Mouse (Mus musculus): ENCODE results near the gene Add1.

Add1 gene

DNA sequence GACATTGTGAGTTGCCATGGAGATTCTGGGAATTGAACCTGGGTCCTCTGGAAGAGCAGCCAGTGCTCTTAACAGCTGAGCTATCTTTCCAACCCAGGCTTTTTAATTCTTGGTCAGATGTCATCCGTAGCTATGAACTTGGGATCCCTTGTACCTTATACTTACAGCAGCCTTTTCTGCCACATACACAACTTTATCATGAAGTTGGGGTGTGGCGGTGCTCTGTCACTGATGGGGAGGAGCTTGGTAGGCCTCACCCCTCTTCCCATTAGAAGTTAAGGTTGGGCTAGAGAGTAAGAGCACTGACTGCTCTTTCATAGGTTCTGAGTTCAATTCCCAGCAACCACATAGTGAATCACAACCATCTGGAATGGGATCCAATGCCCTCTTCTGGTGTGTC, 59.5 kb downstream of the Add1 start:
- no peak for DNase-seq

- DNase-seq: no peak
These were observed 60.2 kb downstream of the Add1 start for GRCm38 (mm10) chr5:34633641-34634040.

- DNase-seq: peak in 1 of 2 experiments; percentile 17
These were observed 61.4 kb downstream of the Add1 start for GRCm38 (mm10) chr5:34634746-34635400.

- DNase-seq: peak in 1 of 2 experiments; percentile 38
These were observed 62.3 kb downstream of the Add1 start for GRCm38 (mm10) chr5:34635665-34636192.

DNA sequence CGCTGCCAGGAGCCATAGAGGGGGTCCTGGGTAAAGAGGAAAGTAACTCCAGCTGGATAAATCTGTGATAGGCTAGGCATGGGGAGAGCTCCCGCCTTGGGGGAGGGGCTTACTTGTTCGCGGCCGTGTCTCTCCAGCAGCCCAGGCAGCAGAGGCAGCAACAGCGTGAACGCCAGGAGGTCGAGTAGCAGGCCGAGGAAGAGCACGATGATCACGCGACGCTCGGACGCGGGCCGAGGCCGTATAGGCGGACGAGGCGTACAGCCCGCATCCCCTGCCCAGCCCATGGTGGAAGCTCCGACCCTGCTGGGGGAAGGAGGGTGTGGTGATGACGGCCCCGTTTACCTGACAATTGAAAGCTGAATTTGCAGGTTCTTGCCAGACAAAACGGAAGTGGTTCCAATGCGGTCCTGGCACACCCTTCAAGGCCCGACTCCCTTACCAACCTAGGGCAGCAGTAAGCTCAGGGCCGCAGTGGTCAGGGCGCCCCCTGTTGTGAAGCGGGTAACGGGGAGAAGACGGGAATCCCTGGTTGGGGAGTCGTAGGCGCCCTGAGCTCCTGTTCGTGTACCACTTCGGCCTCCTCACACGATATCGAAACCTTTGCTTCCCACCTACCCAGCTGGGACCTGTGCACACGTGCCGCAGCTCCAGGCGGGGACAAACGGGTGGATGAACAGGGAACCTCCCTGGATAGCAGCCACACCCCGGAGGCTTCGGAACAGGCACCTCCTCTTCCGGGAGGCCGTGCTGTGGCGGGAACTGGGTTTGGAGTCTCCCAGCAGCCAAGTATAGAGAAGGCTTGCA, 63.2 kb downstream of the Add1 start, which contains the start of gene Mfsd10:
Mfsd10 (minus strand) TSS at position 732 of the 807 bp plus-strand sequence.
- DNase-seq: peak; percentile 79 to 84

DNA sequence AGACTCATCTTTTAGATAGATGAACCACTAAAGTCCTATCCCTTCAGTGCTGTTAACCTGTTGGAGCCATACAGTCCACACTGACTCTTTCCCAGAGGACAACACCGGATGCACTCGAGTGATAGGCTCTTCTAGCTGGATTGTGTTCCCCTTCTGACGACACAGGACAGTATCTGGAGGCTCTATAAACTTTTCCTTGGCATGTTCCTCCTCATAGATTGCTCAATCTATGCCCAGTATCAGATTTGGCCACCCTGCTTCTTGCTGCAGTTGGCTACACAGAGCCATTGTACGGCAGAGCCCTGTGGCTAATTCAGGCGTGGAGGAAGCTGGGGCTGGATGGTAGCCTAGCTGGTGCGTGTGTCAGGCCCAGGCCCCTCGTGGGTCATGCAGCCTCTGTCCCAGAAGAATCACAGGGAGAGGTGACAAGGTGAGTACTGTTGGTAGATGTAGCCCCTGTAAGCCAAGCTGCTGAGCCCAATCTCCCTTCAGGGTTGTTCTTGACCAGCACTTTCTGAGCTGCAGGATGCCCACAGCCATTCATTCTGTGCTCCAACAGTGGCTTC, 64.2 kb downstream of the Add1 start:
- DNase-seq: no peak

DNA sequence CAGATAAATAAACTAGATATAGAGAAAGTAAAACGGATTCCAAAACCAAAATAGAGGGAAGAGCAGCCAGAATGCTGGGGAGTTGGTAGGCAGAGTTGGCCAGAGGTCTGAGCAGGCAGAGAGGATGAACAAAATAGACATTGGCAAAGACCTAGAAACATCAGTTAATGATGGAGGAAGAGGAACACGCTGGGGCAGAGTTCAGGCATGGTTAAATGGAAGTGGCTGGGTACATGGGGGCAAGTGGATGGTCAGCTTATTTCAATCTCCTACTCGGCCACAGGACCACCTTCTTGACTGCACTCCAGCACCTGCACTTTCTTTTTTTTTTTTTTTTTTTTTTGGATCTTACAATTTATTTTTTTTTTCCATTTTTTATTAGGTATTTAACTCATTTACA, 68.5 kb downstream of the Add1 start:
- DNase-seq: no peak

- DNase-seq: peak; percentile 46 to 58
These were observed 69.5 kb downstream of the Add1 start for GRCm38 (mm10) chr5:34642932-34643331.

- peak; percentile 65 to 77 for DNase-seq
These were observed 74.1 kb downstream of the Add1 start for GRCm38 (mm10) chr5:34647581-34647980.

- DNase-seq: no peak
These were observed 79.5 kb downstream of the Add1 start for GRCm38 (mm10) chr5:34652961-34653360.

GRCm38 (mm10) chr5:34654881-34655280, 81.4 kb downstream of the Add1 start:
- DNase-seq: no peak

DNA sequence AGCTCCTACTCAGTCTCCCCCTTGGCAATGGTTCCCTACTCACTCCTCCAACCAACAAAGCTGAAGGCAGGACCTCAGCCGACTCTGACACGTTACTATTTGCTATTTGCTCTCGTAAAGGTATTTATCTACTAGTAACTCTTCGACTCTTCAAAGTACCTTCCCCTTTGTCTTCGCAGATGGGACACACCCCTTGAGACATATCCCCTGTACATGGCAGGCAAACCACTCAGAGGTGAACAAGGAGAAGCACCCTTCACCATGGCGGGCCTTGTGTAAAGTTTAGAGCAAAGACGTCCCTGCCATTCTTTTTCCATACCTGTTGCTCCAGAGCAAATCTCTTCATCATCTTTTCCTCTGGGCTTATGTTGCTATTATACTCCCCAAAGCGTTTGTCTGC, 84.1 kb downstream of the Add1 start:
- DNase-seq: no peak

DNA sequence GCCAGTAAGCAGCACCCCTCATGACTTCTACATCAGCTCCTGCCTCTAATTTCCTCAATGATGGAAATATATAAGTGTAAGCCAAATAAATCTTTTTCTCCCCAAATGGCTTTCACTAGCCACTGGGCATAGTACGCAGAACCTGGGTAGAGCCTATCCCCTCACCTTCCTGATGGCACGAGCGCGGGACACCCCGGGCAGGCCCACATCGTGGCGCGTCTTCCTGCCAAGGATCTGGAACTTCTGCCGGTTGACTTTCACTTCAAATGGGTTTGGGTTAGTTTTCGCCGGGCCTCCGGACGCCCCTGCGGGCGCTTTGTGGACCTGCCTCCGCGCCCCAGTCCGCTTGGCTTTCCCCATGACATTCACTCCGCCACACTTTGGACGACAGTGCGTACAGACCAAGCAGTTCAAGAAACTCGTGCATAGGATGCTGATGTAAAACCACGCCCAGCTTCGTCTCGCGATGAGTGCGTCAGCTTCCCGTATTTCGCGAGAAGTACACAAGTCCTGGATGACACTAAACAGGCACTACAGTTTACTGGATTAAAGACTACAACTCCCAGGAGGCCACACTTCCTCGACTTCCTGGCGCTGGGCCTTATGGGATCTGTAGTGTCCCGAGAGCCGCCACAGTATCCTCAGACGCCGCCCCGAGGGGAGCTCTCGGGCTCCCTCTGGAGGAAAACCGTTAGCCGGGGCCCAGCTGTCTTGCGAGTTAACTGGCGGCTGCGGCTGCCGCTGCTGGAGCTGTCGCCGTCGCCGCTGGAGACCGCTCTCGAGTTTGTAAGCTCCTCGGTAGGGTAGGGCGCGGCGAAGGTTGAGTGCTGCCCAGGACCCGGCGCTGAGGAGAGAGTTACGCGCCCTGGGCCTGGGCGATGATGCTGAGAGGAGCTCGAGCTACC, 86.5 kb downstream of the Add1 start, which contains the start of the genes Nop14 and Grk4:
Nop14 (minus strand) TSS at position 463 of the 905 bp plus-strand sequence.
Grk4 (plus strand) TSS at position 694 of the 905 bp plus-strand sequence.
- peak; percentile 99 for DNase-seq

DNA sequence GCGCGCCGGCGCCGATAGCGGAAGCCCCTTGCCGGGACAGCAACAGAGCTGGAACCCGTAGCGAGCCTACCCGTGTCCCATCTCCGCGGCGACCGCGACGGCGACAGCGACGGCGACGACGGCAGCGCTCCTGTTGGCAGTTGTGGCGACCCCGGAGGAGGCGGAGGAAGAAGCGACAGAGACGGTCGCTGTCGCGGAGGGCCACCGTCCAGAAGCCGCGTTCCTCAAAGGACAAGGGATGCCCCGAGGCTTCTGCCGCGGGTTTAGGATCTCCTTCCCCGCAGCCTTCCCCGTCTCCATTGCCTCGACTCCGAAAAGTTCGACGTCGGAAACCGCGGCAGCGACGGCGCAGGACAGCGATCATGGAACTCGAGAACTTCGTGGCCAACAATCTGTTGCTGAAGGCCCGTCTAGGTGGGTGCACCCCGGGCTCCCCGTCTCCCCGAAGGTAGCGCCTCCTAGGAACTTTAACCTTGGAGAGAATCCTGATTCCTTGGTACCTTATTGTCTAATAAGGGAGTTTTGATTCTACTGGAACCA, 87.2 kb downstream of the Add1 start:
- DNase-seq: no peak

DNA sequence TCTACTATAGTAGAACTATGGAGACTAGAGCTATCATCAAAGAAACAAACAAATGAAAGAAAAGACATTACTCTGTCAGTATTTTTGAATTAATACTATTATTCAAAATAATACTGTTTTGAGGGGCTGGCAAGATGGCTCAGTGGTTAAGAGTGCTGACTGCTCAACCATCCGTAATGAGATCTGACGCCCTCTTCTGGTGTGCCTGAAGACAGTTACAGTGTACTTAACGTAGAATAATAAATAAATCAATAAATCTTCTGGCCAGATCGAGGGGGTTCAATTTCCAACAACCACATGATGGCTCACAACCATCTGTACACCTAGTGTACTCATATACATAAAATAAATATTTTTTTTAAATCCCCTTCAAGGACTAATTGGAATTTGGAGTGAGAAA, 88.4 kb downstream of the Add1 start:
- DNase-seq: no peak

- no peak for DNase-seq
These were observed 89.8 kb downstream of the Add1 start for GRCm38 (mm10) chr5:34663231-34663630.

DNA sequence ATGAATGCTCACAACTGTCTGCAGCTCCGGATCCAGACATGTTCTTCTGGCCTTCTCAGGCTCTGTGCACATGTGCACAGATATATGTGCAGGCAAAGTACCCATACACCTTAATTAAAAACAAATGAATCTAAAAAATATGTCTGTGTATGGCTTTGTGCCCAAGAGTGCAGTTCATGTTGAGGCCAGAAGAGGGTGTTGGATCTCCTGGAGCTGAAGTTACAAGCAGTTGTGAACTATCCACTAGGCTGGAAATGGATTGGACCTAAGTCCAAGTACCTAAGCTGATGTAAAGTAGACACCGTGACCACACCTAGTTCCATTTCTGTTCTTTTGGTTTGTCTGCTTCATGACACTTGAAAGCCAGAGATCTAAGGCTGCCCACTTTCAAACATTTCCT, 96.0 kb downstream of the Add1 start:
- DNase-seq: no peak

DNA sequence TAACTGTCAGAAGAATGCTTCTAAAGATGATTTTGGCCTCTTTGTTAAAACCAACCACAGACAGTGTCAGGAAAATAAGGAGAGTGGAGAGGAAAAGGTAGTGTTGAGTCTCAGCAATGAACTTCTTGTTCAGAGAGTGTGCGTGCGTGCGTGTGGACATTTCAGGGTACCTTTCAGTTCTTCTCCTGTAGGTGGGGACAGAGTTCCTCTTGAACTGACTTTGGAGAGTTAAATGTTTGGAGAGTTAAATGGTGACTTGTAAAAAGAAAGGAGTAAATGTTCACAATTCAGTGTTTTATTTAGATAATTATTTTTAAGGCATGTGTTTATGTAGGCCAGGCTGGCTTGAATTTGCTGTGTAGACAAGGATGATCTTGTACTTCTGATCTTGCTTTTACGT, 96.8 kb downstream of the Add1 start:
- no peak for DNase-seq

Data from cerebellum, adult 18-20 months (tissue).